Mouse (Mus musculus) CD4-positive helper T cell, adult 2 months (primary cell): ENCODE data around the gene Skil.

Experiments used
- DNase-seq: peaks from one replicate; pipeline ENCODE4 v3.0.0-alpha.2; 2012; ENCODE audit warnings: low read depth, missing footprints, low spot score

Skil gene

DNA sequence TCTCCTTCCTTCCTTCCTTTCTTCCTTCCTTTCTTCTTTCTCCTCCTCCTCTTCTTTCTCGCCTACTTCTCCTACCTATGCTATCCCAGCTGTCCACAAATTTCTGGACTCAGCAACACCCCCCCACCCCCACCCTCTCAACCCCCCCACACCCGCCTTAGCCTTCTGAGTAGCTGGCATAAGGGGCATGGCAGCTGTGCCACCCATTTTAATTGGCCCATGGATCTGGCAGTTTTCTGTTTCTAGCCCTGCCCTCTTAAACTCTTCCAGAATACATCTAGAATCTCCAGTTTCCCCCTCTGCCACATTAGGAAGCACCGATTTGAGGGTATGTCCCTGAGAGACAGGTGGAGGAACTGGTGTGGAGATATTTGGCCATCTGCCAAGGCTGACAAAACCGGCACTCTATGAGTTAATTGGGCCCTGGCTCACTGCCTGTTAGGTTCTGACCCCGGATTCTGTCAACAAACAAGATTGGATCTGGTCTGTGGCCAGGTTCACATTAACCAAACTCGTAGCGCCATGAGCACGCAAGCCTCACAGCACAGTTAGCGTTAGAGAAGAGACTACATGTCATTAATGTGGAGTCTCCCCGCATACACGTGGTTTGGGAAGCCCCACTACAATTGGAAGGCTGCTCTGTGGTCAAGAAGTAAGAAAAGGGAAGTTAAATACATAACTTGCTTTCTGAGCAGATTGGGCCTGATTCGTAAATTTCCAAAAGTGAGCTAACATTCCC is 11.2 kb upstream of the Skil start:
- DNase-seq, result no peak

GRCm38 (mm10) chr3:31085000-31085399 is 9.9 kb upstream of the Skil start:
- no peak for DNase-seq

DNA sequence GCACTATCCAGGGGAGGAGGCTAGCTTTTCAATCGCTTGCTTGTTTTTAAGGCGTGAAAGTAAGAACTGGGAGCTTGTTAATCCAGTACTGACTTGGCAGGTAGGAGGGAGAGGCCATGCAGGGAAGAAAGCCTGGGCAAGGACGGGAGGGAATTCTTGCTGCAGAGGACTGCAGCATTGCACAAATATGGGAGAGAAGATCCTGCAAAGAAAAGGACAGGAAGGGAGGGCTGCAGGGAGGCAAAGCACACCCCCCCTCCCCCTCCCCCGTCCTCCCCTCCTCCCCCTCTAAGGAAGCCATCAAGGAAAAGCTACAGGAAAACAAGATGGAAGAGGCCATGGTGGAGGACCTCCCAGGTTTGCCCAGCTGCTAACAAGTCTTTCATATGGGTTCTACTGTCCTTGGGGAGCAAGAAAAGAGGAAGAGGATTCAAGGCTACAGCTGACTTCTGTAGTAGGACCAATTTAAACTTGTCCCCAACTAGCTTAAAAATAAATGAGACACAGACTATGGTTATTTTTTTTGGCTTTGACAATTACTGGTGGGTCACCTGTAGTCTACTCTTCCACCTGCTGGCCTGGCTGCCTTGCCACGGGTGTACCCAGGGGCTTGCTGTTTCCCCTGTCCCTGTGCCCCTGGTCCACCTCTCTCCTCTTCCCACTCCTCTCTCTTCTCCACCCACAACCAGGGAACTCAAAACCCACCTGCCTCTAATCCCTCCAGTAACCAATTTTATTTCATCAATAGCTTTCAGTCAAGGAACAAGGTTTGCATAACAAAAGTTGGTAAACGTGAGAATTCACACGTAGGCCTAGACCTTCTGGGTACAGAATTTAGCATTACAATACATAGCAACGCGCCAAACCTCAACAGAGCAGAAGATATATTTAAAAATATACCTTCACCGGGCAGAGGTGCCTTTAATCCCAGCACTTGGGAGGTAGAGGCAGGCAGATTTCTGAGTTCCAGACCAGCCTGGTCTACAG is 5.8 kb upstream of the Skil start:
- no peak for DNase-seq

GRCm38 (mm10) chr3:31089956-31090355 is 4.9 kb upstream of the Skil start:
- DNase-seq, result no peak

- DNase-seq, result no peak
Measured at GRCm38 (mm10) chr3:31093196-31093595, 1.7 kb upstream of the Skil start.

- peak; percentile 93 for DNase-seq
Measured at GRCm38 (mm10) chr3:31093627-31094351, 1.1 kb upstream of the Skil start.

GRCm38 (mm10) chr3:31095179-31095490 is 277 bp downstream of the Skil start:
- no peak for DNase-seq

- DNase-seq, result peak; percentile 81
Measured at GRCm38 (mm10) chr3:31095491-31096154, 765 bp downstream of the Skil start.

DNA sequence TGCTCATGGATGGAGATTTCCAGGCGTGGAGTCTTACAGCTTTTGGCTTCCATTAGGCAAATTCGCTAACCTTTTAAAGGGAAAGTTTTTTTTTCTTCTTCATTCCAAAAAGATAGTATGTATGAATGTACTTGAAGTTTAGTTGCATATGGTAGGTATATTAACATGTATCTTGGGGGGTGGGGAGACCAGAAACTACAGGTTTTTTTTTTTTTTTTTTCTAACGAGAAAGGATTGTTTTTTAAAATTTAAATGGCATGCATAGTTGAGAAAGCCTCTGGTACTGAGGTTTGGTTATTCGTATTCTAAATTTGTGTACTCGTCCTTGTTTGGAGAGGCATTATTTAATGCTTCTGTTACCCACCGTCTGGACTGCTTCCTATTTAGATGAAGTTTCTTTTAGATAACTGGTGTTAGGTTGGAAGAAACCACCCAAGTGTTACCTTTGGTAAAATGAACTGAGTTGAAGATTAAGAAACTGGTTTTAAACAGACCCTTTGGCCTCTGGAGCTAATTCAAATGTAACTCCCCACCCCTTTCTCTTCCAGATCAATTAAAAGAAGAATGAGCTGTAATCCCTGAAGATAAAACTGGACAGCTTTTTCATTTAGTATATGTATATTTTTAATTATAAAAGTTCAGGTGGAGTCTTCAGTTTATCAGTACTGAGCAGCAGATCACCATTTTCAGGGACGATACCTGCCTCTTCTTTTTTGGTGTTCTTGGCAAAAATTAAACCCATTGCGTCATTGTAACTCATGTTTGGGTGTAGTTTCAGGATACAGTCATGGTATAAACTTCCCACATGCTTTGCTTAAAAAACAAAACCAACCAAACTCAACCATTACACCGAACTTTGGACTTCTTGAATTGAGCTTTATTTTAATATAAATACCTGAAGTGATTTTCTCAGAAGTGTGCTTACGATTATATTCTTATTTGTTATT is 1.6 kb downstream of the Skil start:
- DNase-seq, result no peak

GRCm38 (mm10) chr3:31097102-31097720 is 2.4 kb downstream of the Skil start:
- no peak for DNase-seq

GRCm38 (mm10) chr3:31097976-31098375 is 3.1 kb downstream of the Skil start:
- no peak for DNase-seq

GRCm38 (mm10) chr3:31098556-31098955 is 3.7 kb downstream of the Skil start:
- DNase-seq, result peak; percentile 45

- no peak for DNase-seq
Measured at GRCm38 (mm10) chr3:31100026-31100425, 5.2 kb downstream of the Skil start.

- DNase-seq, result no peak
Measured at GRCm38 (mm10) chr3:31100802-31101201, 5.9 kb downstream of the Skil start.

GRCm38 (mm10) chr3:31104936-31105335 is 10.1 kb downstream of the Skil start:
- no peak for DNase-seq

- DNase-seq, result no peak
Measured at GRCm38 (mm10) chr3:31106597-31106996, 11.7 kb downstream of the Skil start.

DNA sequence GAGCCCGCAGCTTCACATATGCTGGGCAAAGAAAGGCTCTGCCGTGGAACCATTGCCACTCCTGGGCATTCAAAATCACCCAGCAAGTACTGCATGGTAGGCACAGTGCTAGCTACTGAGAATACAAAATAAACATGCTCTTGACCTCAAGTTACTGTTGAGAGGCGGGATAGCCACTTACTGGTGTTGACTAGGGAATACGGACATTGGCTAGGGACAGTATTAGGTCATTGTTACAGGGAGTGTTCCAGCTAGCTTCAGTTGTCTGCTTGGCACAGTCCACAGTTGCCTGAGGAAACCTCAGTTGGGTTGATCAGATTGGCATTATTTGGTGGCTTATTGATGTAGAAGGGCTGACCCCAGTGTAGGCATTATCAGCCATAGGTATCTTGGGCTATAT is 12.8 kb downstream of the Skil start:
- no peak for DNase-seq

- peak; percentile 65 for DNase-seq
Measured at GRCm38 (mm10) chr3:31109108-31109507, 14.2 kb downstream of the Skil start.

- no peak for DNase-seq
Measured at GRCm38 (mm10) chr3:31123098-31123497, 28.2 kb downstream of the Skil start.

GRCm38 (mm10) chr3:31126303-31126702 is 31.4 kb downstream of the Skil start:
- DNase-seq, result no peak
